ENCODE assay signal across 11 mouse cellular contexts in the genomic region with DNA sequence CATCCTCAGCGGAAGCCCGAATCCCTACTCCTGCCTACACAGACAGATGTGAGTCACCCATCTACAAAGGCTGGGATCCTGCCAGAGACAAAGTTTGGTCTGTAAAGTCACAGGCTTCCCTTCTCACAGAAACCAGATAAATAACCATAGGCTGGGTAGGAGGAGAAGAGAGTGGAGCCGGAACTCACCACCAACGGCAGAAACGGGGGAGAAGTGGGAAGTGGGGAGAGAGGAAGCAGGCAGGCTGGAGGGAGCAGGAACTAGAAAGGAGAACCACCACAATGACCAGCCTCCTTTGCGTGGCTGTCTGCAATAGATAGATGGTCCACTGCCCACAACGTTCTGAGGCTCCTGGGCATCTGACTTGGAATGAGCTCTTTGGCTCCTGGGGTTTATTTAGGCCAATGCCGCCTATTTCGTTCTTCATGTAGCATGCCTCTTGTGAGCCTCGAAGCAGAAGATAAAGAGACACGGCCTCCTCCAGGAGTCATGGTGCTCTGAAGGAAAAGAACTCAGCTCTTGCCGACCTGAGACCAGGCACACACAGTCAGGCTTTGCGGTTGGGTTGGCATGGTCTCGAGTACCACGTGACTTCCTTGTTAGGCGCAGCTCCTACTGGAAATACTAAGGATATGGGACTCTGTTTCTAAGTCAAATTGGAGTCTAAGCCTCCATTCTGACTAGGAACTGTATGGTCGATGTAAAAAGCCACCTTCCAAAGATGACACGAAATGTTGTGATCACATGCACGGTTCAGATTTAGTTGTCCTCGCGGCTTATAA. TPM values are rescaled to one million over a fixed set of nuclear protein-coding genes. Genes with fewer than 3 reads are reported as not detected.
DNase-seq lines count a peak whose midpoint lies in the region; ATAC-seq and TF ChIP-seq lines count a peak whose summit lies in the region.
"Had no signal": no experiment of that assay in that cellular context is flagged by ENCODE, and none has a peak within 500 bp of the region (broad histone marks: within the 10 kb centered on the region; RNA-seq: fewer than 3 reads in every experiment).

No protein-coding gene starts in this region.

- peak overlapping the region; percentile 19; the same call in 1 of the 2 replicates for H3K27ac ChIP-seq in cortical plate, adult 2 months (ENCODE audit: insufficient read depth, low read length)
- H3K27ac ChIP-seq: midbrain, embryonic 12.5 days; stomach, embryonic 15.5 days had no signal

- no peak for TF ChIP-seq POLR2A in cortical plate, adult 2 months (IDR thresholded peaks at IDR 0.05; ENCODE audit: extremely low read depth, insufficient read depth, low read length)

- DNase-seq in kidney, postnatal 25 days, result peak; percentile 27 to 36
- no peak for DNase-seq in kidney, adult 18-20 months
- peak; percentile 67 for DNase-seq in MN1 (ENCODE audit: low spot score)
- no peak for DNase-seq in embryo, embryonic 10.5 days (ENCODE audit: low spot score)
- no peak for DNase-seq in lung, postnatal 14 days
- DNase-seq: kidney, postnatal 10 days had no signal

- H3K4me1 ChIP-seq in cortical plate, adult 2 months (ENCODE audit: control insufficient read depth, insufficient read depth, low read length), result peaks cover 10% of the 10 kb centered on the region
- H3K4me1 ChIP-seq: midbrain, embryonic 12.5 days; stomach, embryonic 15.5 days had no signal

- peak; percentile 51 for ATAC-seq in megakaryocyte-erythroid progenitor cell, adult 5-6 weeks (replicated peaks; ENCODE audit: low FRiP score, low TSS enrichment, poor library complexity, severe bottlenecking)
- no peak for ATAC-seq in erythroid progenitor cell, adult 5-6 weeks (replicated peaks; ENCODE audit: low FRiP score, poor library complexity, severe bottlenecking)

- no peak overlapping the region for H3K4me3 ChIP-seq in cortical plate, adult 2 months (ENCODE audit: insufficient read depth, low read length)
- H3K4me3 ChIP-seq: midbrain, embryonic 12.5 days; stomach, embryonic 15.5 days had no signal

- no peak for TF ChIP-seq CTCF in cortical plate, adult 2 months (IDR thresholded peaks at IDR 0.05; ENCODE audit: extremely low read depth, insufficient read depth, low read length)

RNA-seq across cellular contexts. Expression of gene Pak1, which starts 23.0 kb away (rescaled TPM):
- polyA plus RNA-seq in cortical plate, adult 2 months (2012; rRNA removed), result 391 and 412 TPM in 2 replicates
- total RNA-seq in megakaryocyte-erythroid progenitor cell, adult 5-6 weeks (2014; fragmentation: Nextera tagmentation), result 6.9 and 8.2 TPM in 2 replicates
- total RNA-seq in megakaryocyte-erythroid progenitor cell, adult 5-6 weeks (2017), result 13.9 and 20.3 TPM in 2 replicates
- 5.0 and 16.2 TPM in 2 replicates for total RNA-seq in erythroid progenitor cell, adult 5-6 weeks (2015; ENCODE audit: low replicate concordance)
- total RNA-seq in erythroid progenitor cell, adult 5-6 weeks (2017; ENCODE audit: low replicate concordance), result 3.6 and 6.6 TPM in 2 replicates

RNA-seq across cellular contexts. Expression of gene Aqp11, which starts 27.3 kb away (rescaled TPM):
- 25.9 and 29.0 TPM in 2 replicates for polyA plus RNA-seq in cortical plate, adult 2 months (2012; rRNA removed)
- total RNA-seq in megakaryocyte-erythroid progenitor cell, adult 5-6 weeks (2014; fragmentation: Nextera tagmentation), result 16.4 and 23.0 TPM in 2 replicates
- 6.9 and 8.5 TPM in 2 replicates for total RNA-seq in megakaryocyte-erythroid progenitor cell, adult 5-6 weeks (2017)
- 1.3 and 2.5 TPM in 2 replicates for total RNA-seq in erythroid progenitor cell, adult 5-6 weeks (2015; ENCODE audit: low replicate concordance)
- total RNA-seq in erythroid progenitor cell, adult 5-6 weeks (2017; ENCODE audit: low replicate concordance), result 0.51 and 1.3 TPM in 2 replicates

Comparison
In these comparisons a context has a peak if more than half of its experiments do, and no peak if none do; other contexts are left out.
1. DNase-seq: peak in kidney, postnatal 25 days (2 of 2) and MN1 (single experiment); none in kidney, adult 18-20 months (single experiment), embryo, embryonic 10.5 days (single experiment) and lung, postnatal 14 days (single experiment).